Mouse (Mus musculus) hindbrain, postnatal 0 days (tissue): ENCODE results near the gene Ubash3b. TPM values are rescaled to one million over a fixed set of nuclear protein-coding genes. Genes with fewer than 3 reads are reported as not detected.
A peak's percentile ranks its signal among the peaks of the same experiment; 100 is the strongest.

ENCODE experiments used
- ATAC-seq: fragments of 200-750 bp; cut with Nextera tagmentation; 2 replicates; pipeline ENCODE4 v1.8.0; 2017; ENCODE audit warnings: mild to moderate bottlenecking, moderate TSS enrichment, moderate library complexity
- DNase-seq: peaks from one replicate; pipeline ENCODE4 v3.0.0-alpha.2; 2015; ENCODE audit warnings: low spot score
- H3K27ac ChIP-seq: fragments of 300-500 bp; sonication (generic); 2 replicates; pipeline ENCODE4 v1.5.1; 2014; ENCODE audit warnings: mild to moderate bottlenecking
- H3K27me3 ChIP-seq: fragments of 300-500 bp; sonication (generic); 2 replicates; pipeline ENCODE4 v1.6.1; 2014; ENCODE audit warnings: low read length, mixed read lengths; ENCODE audit not compliant: insufficient read depth
- H3K36me3 ChIP-seq: fragments of 300-500 bp; sonication (generic); 2 replicates; pipeline ENCODE4 v1.6.1; 2014; ENCODE audit warnings: low read length, mixed read lengths; ENCODE audit not compliant: insufficient read depth
- H3K4me1 ChIP-seq: fragments of 300-500 bp; sonication (generic); 2 replicates; pipeline ENCODE4 v1.6.1; 2014; ENCODE audit warnings: antibody characterized with exemption, low read length, mixed read lengths; ENCODE audit not compliant: insufficient read depth
- H3K4me2 ChIP-seq: fragments of 300-500 bp; sonication (generic); 2 replicates; pipeline ENCODE4 v1.6.1; 2014; ENCODE audit warnings: low read depth, mild to moderate bottlenecking, low read length, moderate library complexity, mixed read lengths
- H3K4me3 ChIP-seq: fragments of 300-500 bp; sonication (generic); 2 replicates; pipeline ENCODE4 v1.5.1; 2014; ENCODE audit warnings: low read length
- H3K9ac ChIP-seq: fragments of 300-500 bp; sonication (generic); replicated peaks from 2 replicates; pipeline ENCODE4 v1.6.1; 2014; ENCODE audit warnings: mild to moderate bottlenecking, low read length, moderate library complexity, mixed read lengths
- H3K9me3 ChIP-seq: fragments of 300-500 bp; sonication (generic); 2 replicates; pipeline ENCODE4 v1.6.1; 2016; ENCODE audit warnings: low read length, mixed read lengths
- CTCF ChIP-seq: IDR thresholded peaks from 2 replicates; pipeline ENCODE4 v1.5.1; 2016; ENCODE audit warnings: antibody characterized with exemption, control low read depth, low read depth
- WGBS: fragments of 180-500 bp; shearing (Covaris S2); extraction: QIAGEN DNeasy Blood & Tissue Kit; methylation state at CpG from one replicate; pipeline ENCODE4 v1.1.7; 2014; 5-methylcytosine and 5-hydroxymethylcytosine counted together
- polyA plus RNA-seq: library from polyadenylated mRNA; unstranded; fragments of >200 nt; fragmentation: Nextera tagmentation; extraction: Ambion mirVana; gene quantifications from 2 replicates; pipeline ENCODE4 v1.2.1, GENCODE M21; 2015
- total RNA-seq: library from RNA; depleted of rRNA; stranded (reverse); fragments of >200 nt; gene quantifications from 2 replicates; pipeline ENCODE4 v1.2.3, GENCODE M21; 2014

The Ubash3b gene
- total and polyA plus RNA-seq, 2 experiments from 2014 or later, result 28.6 to 41.3 TPM

DNA sequence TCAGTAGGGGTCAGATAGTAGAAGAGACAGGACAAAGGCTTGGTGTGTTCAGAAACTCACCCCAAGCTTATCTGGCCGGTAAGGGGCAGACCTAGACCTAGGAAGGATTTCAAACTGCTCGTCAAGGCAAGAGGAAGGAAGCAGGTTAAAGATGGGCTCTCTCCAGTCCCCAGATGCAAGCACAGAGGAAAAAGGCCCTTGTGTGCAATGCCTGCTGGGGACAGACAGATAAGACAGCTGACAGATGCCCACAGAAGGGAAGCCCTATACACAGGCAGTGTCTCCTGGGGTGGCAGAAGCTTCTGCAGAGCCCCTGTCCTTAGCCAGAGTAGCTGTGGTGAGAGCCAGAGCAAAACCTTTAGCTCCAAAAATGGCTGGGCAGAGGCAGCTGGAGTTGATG, 11.6 kb downstream of the Ubash3b start:
- no peak overlapping the region for H3K4me3 ChIP-seq
- WGBS, result 61% methylated on average over 2 of the region's 2 CpGs
- H3K27me3 ChIP-seq, result no peaks in the 10 kb centered on the region
- DNase-seq, result no peak
- H3K9ac ChIP-seq, result no peak overlapping the region
- peak overlapping the region; percentile 78 for H3K27ac ChIP-seq
- peaks cover 57% of the 10 kb centered on the region for H3K4me1 ChIP-seq
- TF ChIP-seq CTCF, result no peak
- no peak for ATAC-seq
- H3K4me2 ChIP-seq, result no peak overlapping the region
- no peaks in the 10 kb centered on the region for H3K36me3 ChIP-seq
- no peaks in the 10 kb centered on the region for H3K9me3 ChIP-seq

- Histone ChIP-seq H3K4me1 (peaks cover 57% of the 10 kb centered on the region), H3K27ac (peak overlapping the region; percentile 78), H3K27me3 (no peaks in the 10 kb centered on the region), H3K4me3 (no peak overlapping the region), H3K36me3 (no peaks in the 10 kb centered on the region), H3K9ac (no peak overlapping the region), H3K4me2 (0 out of 2 replicates have a peak overlapping the region, but pooled peaks have one; percentile 0), H3K9me3 (no peaks in the 10 kb centered on the region)
- DNase-seq (peak; percentile 86), ATAC-seq (peak; percentile 86)
- peak; percentile 29; the same call in 1 of the 2 replicates for TF ChIP-seq CTCF
- WGBS, result 32% methylated on average over 6 of the region's 6 CpGs
These were observed 12.3 kb downstream of the Ubash3b start for GRCm38 (mm10) chr9:41149079-41149676.

- Histone ChIP-seq H3K9me3 (no peaks in the 10 kb centered on the region), H3K4me2 (0 out of 2 replicates have a peak overlapping the region, but pooled peaks have one; percentile 6), H3K36me3 (no peaks in the 10 kb centered on the region), H3K9ac (no peak overlapping the region), H3K27ac (peak overlapping the region; percentile 78; the same call in 1 of the 2 replicates), H3K4me1 (peaks cover 57% of the 10 kb centered on the region), H3K27me3 (no peaks in the 10 kb centered on the region), H3K4me3 (no peak overlapping the region)
- peak; percentile 74 for DNase-seq
- WGBS, result 33% methylated on average over 7 of the region's 7 CpGs
- peak; percentile 50 for TF ChIP-seq CTCF
- peak; percentile 57 for ATAC-seq
These were observed 12.9 kb downstream of the Ubash3b start for GRCm38 (mm10) chr9:41148600-41148999.

GRCm38 (mm10) chr9:41147203-41147842, 14.2 kb downstream of the Ubash3b start:
- no peak for TF ChIP-seq CTCF
- peak overlapping the region; percentile 78 for H3K27ac ChIP-seq
- 0 out of 2 replicates have a peak overlapping the region, but pooled peaks have one; percentile 17 for H3K9ac ChIP-seq
- H3K9me3 ChIP-seq, result no peaks in the 10 kb centered on the region
- H3K4me3 ChIP-seq, result no peak overlapping the region
- no peaks in the 10 kb centered on the region for H3K36me3 ChIP-seq
- peak overlapping the region; percentile 31 for H3K4me2 ChIP-seq
- peak; percentile 4; the same call in 1 of the 2 replicates for ATAC-seq
- no peaks in the 10 kb centered on the region for H3K27me3 ChIP-seq
- peaks cover 48% of the 10 kb centered on the region for H3K4me1 ChIP-seq
- peak; percentile 62 for DNase-seq
- WGBS, result 26% methylated on average over 13 of the region's 13 CpGs

- DNase-seq (no peak), ATAC-seq (no peak)
- Histone ChIP-seq H3K27me3 (no peaks in the 10 kb centered on the region), H3K9ac (no peak overlapping the region), H3K4me3 (no peak overlapping the region), H3K4me1 (peaks cover 24% of the 10 kb centered on the region), H3K4me2 (no peak overlapping the region), H3K27ac (no peak overlapping the region), H3K36me3 (no peaks in the 10 kb centered on the region), H3K9me3 (no peaks in the 10 kb centered on the region)
- WGBS, result 88% methylated on average over 15 of the region's 15 CpGs
- no peak for TF ChIP-seq CTCF
These were observed 17.7 kb downstream of the Ubash3b start for GRCm38 (mm10) chr9:41143825-41144224.

DNA sequence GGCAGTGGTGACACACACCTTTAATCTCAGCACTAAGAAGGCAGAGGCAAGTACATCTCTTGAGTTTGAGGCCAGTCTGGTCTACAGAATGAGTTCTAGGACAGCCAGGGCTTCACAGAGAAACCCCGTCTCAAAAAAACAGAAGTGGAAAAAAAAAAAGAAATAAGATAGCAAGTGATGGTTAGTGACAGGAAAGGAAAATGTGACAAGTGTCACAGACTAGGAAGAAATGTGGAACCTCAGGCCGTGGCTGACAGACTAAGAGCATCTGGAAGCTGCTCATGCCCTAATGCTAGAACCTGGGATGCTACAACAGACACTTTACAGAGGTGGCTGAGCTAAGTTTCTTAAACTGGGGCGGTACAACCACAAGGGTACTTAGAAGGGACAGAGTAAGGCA, 18.4 kb downstream of the Ubash3b start:
- TF ChIP-seq CTCF, result no peak
- Histone ChIP-seq H3K36me3 (no peaks in the 10 kb centered on the region), H3K4me1 (peaks cover 17% of the 10 kb centered on the region), H3K4me2 (no peak overlapping the region), H3K27me3 (no peaks in the 10 kb centered on the region), H3K9me3 (no peaks in the 10 kb centered on the region), H3K4me3 (no peak overlapping the region), H3K27ac (no peak overlapping the region), H3K9ac (no peak overlapping the region)
- DNase-seq, result no peak
- no peak for ATAC-seq
- WGBS, result 81% methylated on average over 3 of the region's 3 CpGs

GRCm38 (mm10) chr9:41141026-41141425, 20.5 kb downstream of the Ubash3b start:
- no peak for ATAC-seq
- H3K9ac ChIP-seq, result no peak overlapping the region
- no peaks in the 10 kb centered on the region for H3K4me1 ChIP-seq
- TF ChIP-seq CTCF, result no peak
- no peak overlapping the region for H3K4me3 ChIP-seq
- WGBS, result 97% methylated on average over 2 of the region's 2 CpGs
- H3K9me3 ChIP-seq, result no peaks in the 10 kb centered on the region
- H3K27ac ChIP-seq, result no peak overlapping the region
- no peak overlapping the region for H3K4me2 ChIP-seq
- H3K36me3 ChIP-seq, result no peaks in the 10 kb centered on the region
- H3K27me3 ChIP-seq, result no peaks in the 10 kb centered on the region
- no peak for DNase-seq
